Mouse (Mus musculus) gastrocnemius, postnatal 36 days (tissue): ENCODE results near the gene Cmtm3. TPM values are rescaled to one million over a fixed set of nuclear protein-coding genes. Genes with fewer than 3 reads are reported as not detected.

Experiments
- DNase-seq, 2 experiments: peaks; one replicate each; pipeline ENCODE4 v3.0.0; 2022
- intact Hi-C: fragments of 180-260 bp; cut with DNase I; formaldehyde crosslinking; loops from one replicate; pipeline ENCODE4 v1.15.1; 2025
- total RNA-seq, 2 experiments: library from RNA; stranded (reverse); gene quantifications; 2 replicates each; pipeline ENCODE4 v1.2.3; 2021

The Cmtm3 gene
- total RNA-seq, 2 experiments from 2014 or later, result 5.1 to 5.7 TPM

DNA sequence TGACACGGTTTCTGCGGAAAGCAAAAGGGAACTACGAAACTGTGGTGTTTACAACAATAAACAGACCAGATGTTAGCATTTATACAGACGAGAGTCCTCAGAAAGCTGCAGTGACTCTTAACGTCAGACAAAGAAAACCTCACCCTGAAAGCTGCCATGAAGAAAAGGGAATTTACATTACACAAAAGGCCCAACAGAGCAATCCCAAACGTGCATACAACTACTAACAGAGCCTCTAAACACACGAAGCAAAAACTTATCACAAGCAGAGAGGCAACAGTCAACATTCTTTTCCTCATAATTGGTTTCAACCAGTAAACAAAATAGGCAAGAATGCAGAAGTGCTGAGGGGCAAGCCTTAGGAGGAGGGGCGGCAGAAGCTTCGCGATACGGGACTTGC lies 37.5 kb downstream of the Cmtm3 start:
- intact Hi-C loops, result no loop called here

DNA sequence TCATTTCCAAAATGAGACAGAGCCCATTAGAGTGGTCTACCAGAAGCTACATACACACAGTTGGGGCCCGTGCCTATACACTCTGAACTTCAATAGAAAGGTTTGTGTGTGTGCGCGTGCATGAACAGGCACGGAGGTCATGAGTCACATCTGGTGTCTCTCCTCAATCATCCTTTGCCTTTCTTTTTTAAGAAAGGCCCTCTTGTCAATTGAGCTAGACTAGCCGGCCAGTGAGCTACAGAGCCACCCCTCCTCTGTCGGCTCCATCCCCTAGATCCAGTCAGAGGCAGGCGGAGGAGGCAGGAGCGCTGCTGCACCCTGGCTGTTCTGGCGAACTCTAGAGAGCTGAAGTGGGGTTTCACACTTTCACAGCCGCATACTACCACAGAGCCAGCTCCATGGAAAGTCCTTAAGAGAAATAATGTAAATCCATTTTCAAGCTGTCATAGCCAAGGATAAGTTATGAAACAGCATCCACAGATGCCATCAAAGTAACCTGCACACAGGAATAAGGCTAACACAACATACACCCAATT lies 40.2 kb downstream of the Cmtm3 start:
- intact Hi-C loops, result no loop called here
- no peak for DNase-seq

More for the DNA sequence above, 37.5 kb downstream of the Cmtm3 start:
- no peak for DNase-seq

DNA sequence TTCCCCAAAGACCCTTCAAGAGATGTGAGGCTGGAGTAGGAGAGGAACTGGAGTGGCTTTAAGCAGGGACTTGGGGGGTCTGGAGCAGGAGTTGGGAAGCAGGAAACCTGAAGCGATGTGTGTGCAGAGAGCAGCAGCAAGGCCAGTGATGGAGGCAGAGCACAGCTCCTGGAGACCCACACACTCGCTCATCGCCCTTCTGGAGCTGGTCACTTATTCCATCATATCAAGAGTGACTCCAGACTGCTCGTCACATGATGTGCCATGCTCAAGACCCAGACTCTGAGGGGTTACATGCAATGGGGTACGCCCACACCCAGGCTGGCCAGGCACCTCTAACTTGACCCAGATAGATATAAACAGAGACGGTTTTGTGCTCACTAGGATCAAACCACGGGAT lies 41.1 kb downstream of the Cmtm3 start:
- intact Hi-C loops, result no loop called here
- no peak for DNase-seq

DNA sequence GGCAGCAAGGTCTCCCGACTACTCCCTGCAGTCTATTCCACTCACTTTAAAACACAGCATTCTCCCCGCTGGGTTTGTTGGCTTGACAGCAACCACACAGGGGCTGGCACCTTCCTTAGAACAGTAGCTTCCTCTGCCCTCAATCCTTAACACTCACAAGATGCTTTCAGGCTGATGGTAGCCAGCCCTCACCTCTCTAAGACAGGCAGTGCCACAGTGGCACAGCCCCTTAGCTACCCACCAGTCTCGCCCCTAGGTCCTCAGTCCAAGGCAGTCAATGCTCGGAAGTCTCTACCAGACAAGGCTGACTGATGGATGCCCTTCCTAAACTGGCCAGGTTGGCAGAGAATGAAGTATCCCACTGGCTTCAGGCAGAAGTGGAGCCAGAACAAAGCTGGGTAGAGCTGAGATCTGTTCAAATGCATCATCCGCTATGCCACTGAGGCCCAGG lies 41.8 kb downstream of the Cmtm3 start:
- DNase-seq, result no peak
- intact Hi-C loops, result no loop called here

DNA sequence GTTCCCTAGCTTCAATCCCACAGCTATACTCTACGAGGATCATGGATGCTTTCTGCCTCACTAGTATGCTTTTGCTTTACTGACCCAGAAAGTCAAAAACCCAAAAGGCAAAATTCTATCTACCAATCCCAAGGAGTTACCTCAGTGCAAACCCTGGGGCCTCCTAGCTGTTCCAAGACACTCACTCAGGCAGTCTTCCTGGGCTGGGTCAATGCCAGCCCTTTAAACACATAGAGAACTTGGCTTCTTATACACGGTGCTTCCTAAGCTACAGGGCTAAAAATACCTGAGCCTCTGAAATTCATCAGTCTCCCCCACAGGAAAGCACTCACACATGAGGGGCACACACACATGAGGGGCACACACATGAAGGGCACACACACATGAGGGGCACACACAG lies 44.1 kb downstream of the Cmtm3 start:
- intact Hi-C loops, result no loop called here
- DNase-seq, result no peak

DNA sequence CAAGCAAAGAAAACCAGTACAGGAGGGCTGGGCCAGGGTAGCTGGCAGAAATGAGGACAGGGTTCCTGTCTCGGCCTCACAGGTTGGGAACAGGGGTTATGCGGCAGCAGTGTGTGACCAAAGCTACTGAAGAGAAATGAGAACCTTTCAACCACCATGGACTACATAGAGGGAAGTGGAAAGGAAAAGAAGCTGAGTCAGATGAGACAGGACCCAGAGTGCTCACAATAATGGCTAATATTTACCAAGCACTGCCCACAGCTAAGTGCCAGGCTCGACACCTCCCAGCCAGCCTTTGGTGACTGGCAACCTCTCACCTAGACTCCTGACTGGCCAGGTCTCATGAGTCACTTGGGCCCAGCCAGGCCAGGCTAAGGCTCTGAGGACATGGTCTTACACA lies 44.8 kb downstream of the Cmtm3 start:
- no peak for DNase-seq
- intact Hi-C loops, result no loop called here

DNA sequence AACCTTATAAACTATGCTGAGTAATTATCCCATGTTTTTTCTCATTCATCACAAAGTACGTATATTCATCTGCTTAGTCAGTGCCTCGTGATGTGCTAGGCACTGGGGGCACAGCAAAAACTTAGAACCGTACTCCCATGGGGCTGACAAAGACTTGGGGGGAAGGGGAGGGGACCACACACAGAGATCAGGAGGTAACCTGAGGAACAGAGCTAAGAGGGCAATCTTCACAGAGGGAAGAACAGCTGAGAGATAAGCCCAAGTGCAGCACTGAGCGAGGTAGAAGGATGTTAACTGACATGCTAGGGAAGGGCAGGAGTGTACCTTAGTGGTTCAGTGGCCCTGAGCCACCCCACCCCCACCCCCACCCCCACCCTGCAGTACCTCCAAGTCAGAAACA lies 47.5 kb downstream of the Cmtm3 start:
- intact Hi-C loops, result no loop called here

DNA sequence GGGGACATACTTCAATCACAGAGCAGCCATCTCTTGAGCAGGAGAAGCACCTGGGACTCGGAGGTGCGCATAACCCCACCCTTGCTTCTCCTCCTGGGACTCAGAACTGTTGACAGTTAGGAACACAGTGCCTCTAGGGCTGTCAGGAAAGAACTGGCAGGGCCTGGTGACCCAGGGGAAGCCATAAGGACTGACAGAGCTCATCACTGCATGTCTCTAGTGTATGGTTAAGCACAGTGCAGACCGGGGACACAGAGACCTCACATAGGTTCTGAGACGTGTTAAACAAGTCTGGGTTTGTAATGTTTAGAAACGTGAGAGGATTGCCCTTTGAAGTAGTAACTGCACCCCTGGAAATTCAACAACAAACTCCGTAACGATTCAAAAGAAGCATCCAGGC lies 48.3 kb downstream of the Cmtm3 start:
- DNase-seq, result no peak
- intact Hi-C loops, result no loop called here

More for the DNA sequence above, 47.5 kb downstream of the Cmtm3 start:
- no peak for DNase-seq

DNA sequence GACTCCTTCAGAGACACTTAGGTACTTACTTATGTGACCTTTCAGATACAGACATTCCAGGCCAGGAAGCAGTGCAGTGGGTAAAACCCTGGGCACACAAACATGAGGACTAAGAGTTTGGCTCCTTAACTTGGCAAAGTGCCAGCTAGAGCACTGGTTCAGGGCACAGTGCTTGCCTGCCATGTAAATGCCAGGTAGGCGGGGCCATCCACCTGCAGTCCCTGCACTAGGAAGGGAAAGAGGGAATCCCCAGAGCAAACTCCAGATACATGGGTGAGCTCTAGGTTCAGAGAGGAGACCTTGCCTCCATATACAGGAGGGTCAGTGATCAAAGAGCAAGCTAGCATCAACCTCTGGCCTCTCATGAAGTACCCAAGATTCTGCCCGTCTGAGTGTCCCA lies 48.8 kb downstream of the Cmtm3 start:
- DNase-seq, result no peak
- intact Hi-C loops, result no loop called here

DNA sequence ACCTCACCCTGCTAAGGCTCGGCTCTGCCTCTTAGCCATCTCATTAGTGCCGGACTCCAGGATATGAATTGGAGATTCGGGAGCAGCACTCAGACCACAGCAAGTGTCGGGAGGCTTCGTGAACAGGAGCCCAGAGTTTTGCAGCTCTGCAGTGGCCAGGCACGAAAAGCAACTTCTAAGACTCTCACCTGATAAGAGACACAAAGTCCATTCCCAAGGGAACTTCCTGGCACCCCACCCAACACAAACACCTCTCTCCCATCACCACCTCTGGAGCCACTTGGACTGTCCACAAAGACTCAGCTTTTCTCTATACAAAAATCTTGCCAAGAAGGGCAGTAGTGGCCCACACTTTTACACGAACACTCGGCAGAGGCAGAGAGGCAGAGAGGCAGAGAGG lies 51.0 kb downstream of the Cmtm3 start:
- DNase-seq, result no peak
- intact Hi-C loops, result no loop called here

DNA sequence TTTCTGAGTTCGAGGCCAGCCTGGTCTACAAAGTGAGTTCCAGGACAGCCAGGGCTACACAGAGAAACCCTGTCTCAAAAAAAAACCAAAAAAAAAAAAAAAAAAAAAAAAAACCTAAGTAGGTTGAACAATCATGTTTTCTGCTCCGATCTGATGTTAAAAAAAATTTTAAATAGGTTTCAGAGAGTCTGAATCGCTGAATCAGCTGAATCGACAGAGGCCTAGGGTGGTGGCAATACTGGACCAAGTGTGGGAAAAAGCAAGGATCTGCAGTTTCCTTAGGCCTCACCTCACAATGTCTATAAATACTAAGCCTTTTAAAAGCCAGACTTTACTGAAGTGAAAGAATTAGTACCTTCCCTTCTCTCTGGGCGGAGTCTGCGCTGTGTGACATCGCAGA lies 53.9 kb downstream of the Cmtm3 start:
- intact Hi-C loops, result no loop called here

DNA sequence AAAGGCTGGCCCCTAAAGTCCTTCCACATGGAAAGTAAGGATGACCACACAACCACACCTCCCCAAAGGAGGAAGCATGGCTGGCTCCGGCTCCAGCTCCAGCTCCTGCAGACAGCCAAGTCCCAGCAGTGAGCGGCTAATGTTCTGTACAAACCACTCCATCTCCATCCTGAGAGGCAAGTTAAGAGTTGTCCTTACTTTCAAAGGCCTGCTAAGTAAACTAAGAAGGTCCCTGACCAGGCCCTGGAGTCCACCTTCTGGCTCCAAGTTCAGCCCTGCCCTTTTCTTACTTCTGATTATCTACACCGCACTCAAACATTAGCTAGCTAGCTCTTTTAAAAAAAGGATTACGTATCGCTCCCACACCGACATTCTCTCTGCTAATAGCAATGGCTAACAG lies 54.6 kb downstream of the Cmtm3 start:
- no peak for DNase-seq
- intact Hi-C loops, result no loop called here

More for the DNA sequence above, 53.9 kb downstream of the Cmtm3 start:
- DNase-seq, result no peak

DNA sequence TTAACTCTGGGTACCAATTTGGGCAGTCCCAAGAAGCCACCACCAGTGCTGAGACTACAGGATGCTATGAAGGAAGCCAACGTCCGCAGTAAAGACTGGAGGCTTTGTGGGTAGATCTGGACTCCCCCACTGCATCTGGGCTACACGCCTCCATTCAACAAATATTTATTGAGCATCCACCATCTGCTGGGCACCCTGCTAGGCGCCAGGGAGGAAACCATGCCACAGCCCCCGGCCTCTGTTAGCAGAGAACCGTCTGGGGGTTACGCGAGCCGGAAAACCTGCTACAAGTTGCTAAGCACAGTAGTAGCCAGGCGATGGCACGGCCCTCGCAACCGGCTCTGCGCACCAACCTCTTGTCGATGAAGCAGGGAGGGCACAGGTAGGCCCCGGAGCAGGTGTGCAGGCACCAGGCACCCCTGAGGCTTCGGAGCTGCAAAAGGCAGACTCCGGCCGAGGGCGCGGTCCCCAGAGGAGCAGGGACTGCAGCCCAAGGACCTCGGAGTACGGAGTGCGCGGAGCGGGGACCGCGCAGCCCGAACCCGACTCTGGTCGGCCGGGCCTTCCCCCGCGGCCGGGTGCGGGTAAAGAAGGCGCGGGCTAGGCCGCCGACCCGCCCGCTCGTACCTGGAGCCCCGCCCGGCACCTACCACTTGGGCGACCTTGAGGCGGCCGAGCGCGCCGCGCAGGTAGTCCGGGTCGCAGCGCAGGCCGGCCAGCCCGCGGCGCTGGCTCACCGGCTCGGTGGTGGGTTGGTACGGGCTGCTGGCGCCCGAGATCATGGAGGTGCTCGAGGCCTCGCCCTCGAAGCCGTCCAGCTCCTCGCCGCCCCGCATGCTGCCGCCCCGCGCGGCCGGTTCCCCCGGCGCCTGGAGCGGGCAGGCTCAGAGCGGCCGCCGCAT lies 55.8 kb downstream of the Cmtm3 start:
- intact Hi-C loops, result no loop called here
- DNase-seq, result peak in 1 of 2 experiments; percentile 32

DNA sequence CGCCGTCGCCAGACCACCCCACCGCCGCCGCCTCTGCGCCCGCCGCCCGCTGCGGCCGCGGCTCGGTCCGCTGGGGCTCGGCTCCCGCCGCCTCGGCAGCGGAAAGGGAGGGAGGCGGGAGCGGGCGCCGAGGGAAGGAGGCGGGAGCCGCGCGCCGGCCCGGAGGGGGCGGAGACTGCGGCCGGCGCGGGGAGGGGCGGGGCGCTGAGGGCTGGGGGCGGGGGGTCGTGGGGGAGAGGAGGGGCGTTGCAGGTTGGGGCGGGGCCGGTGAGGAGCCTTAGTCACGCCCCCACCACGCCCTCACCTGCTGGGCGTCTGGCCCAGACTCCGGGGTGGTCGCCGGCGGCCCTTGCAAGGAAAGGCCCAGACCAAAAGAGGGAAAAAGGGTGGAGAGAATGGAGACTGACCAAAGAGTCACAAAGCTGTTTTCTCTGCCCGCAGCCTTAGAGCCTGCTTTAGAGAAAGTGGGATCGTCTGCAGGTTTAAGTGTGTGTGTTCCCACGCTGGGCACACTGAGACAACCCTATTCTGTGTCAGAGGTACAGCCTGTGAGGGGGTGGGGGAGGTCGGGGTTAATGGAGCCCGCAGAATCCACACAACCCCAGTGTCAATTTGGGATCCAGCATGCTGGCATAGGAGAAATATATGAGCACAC lies 56.6 kb downstream of the Cmtm3 start, which contains the start of gene Cmtm4:
TSS of gene Cmtm4 (minus strand) at position 105 of the 655 bp plus-strand sequence.
- intact Hi-C loops, result no loop called here
- peak; percentile 35 to 36 for DNase-seq

Other genes with a start within 250 kb of the Cmtm3 start
- 10 to 100 TPM; 40.2 to 46.1 TPM for gene Cdh5, start 237.8 kb upstream of the Cmtm3 start, total RNA-seq
- gene Bean1, start 169.0 kb upstream of the Cmtm3 start, total RNA-seq, result under 1 TPM; 0.27 to 0.31 TPM
- 1 to 10 TPM; 2.7 to 3.5 TPM for gene Tk2, start 90.9 kb upstream of the Cmtm3 start, total RNA-seq
- gene Cklf, start 88.5 kb upstream of the Cmtm3 start, total RNA-seq, result 1 to 10 TPM; 1.3 to 2.7 TPM
- not detected for gene Cmtm2a, start 46.2 kb upstream of the Cmtm3 start, total RNA-seq
- not detected for gene Gm45711, start 29.3 kb upstream of the Cmtm3 start, total RNA-seq
- gene Cmtm1, start 29.3 kb upstream of the Cmtm3 start, total RNA-seq, result not detected
- not detected for gene Gm11020, start 17.8 kb upstream of the Cmtm3 start, total RNA-seq
- gene Cmtm2b, start 17.2 kb upstream of the Cmtm3 start, total RNA-seq, result not detected
- gene Cmtm4, start 56.4 kb downstream of the Cmtm3 start, total RNA-seq, result 1 to 10 TPM; 4.2 to 4.9 TPM
- 100 to 1,000 TPM in 1 of 2 experiments, 10 to 100 TPM in 1; 82.6 to 121 TPM for gene Dync1li2, start 103.6 kb downstream of the Cmtm3 start, total RNA-seq
- gene Terb1, start 170.5 kb downstream of the Cmtm3 start, total RNA-seq, result not detected
- 10 to 100 TPM; 18.6 to 23.8 TPM for gene Nae1, start 195.2 kb downstream of the Cmtm3 start, total RNA-seq
- under 1 TPM; 0.25 to 0.61 TPM for gene Car7, start 195.3 kb downstream of the Cmtm3 start, total RNA-seq